15 mouse cellular contexts compared by ENCODE assay signal in the genomic region with DNA sequence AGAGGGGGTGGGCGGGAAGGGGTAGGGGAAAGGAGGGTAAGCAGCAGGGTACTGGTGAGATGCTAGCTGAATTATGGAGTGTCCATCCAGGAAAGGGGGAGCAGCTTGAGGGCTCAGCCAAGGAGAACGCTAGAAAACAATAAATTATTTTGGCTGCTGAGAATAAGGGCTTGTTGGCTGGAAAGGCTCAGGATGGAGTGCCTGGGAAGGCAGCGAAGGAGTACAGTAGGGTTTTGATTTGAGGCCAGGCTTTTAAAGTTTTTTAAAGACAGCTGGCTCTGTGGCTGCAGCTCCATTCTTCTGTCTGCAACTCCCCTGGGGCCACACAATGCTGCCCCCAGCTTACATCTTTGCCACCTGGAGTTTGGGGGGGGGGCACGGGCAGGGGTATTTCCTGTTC. TPM values are rescaled to one million over a fixed set of nuclear protein-coding genes. Genes with fewer than 3 reads are reported as not detected.
DNase-seq lines count a peak whose midpoint lies in the region; ATAC-seq lines count a peak whose summit lies in the region.
"Had no signal": no experiment of that assay in that cellular context is flagged by ENCODE, and none has a peak within 500 bp of the region (broad histone marks: within the 10 kb centered on the region; RNA-seq: fewer than 3 reads in every experiment).

No protein-coding gene starts in this region.

- peaks cover 18% of the 10 kb centered on the region for H3K4me1 ChIP-seq in kidney, embryonic 15.5 days
- H3K4me1 ChIP-seq in intestine, embryonic 15.5 days (replicated peaks): 0 out of 2 replicates have a peak, but pooled peaks cover 7% of the 10 kb centered on the region
- H3K4me1 ChIP-seq in midbrain, embryonic 16.5 days (ENCODE audit: control insufficient read depth, insufficient read depth, low read length): peaks cover 4% of the 10 kb centered on the region
- H3K4me1 ChIP-seq: heart, embryonic 12.5 days had no signal

- H3K9ac ChIP-seq in kidney, embryonic 15.5 days: no peak overlapping the region
- no peak overlapping the region for H3K9ac ChIP-seq in intestine, embryonic 15.5 days
- H3K9ac ChIP-seq in midbrain, embryonic 16.5 days (ENCODE audit: low read depth, low read length): no peak overlapping the region
- H3K9ac ChIP-seq: heart, embryonic 12.5 days had no signal

- H3K27ac ChIP-seq in kidney, embryonic 15.5 days: no peak overlapping the region
- no peak overlapping the region for H3K27ac ChIP-seq in intestine, embryonic 15.5 days
- H3K27ac ChIP-seq in midbrain, embryonic 16.5 days (ENCODE audit: low read length): no peak overlapping the region

- WGBS in kidney, embryonic 15.5 days: 15% methylated on average over 4 of the region's 4 CpGs
- WGBS in intestine, embryonic 15.5 days: 30% methylated on average over 4 of the region's 4 CpGs
- WGBS in midbrain, embryonic 16.5 days: 38% methylated on average over 4 of the region's 4 CpGs

- peak; percentile 36; the same call in 1 of the 2 replicates for ATAC-seq in kidney, embryonic 15.5 days (replicated peaks; ENCODE audit: low FRiP score)
- ATAC-seq in intestine, embryonic 15.5 days: peak; percentile 25; the same call in 1 of the 2 replicates
- no peak for ATAC-seq in midbrain, embryonic 16.5 days

- H3K4me3 ChIP-seq in kidney, embryonic 15.5 days (replicated peaks): no peak overlapping the region
- no peak overlapping the region for H3K4me3 ChIP-seq in intestine, embryonic 15.5 days (replicated peaks)
- H3K4me3 ChIP-seq in midbrain, embryonic 16.5 days (ENCODE audit: low read depth, low read length): no peak overlapping the region
- H3K4me3 ChIP-seq: heart, embryonic 12.5 days had no signal

- H3K27me3 ChIP-seq in kidney, embryonic 15.5 days: no peaks in the 10 kb centered on the region
- no peaks in the 10 kb centered on the region for H3K27me3 ChIP-seq in intestine, embryonic 15.5 days (replicated peaks)
- H3K27me3 ChIP-seq in midbrain, embryonic 16.5 days (ENCODE audit: control insufficient read depth, insufficient read depth, low read depth, low read length): no peaks in the 10 kb centered on the region
- H3K27me3 ChIP-seq: heart, embryonic 12.5 days had no signal

- peak overlapping the region; percentile 42 for H3K4me2 ChIP-seq in kidney, embryonic 15.5 days
- H3K4me2 ChIP-seq in intestine, embryonic 15.5 days (replicated peaks): peak overlapping the region; percentile 26; the same call in 1 of the 2 replicates
- peak overlapping the region; percentile 29; the same call in 1 of the 2 replicates for H3K4me2 ChIP-seq in midbrain, embryonic 16.5 days (ENCODE audit: low read length)
- H3K4me2 ChIP-seq: heart, embryonic 12.5 days had no signal

- H3K36me3 ChIP-seq in kidney, embryonic 15.5 days: no peaks in the 10 kb centered on the region
- H3K36me3 ChIP-seq in intestine, embryonic 15.5 days: no peaks in the 10 kb centered on the region
- H3K36me3 ChIP-seq in midbrain, embryonic 16.5 days (ENCODE audit: control insufficient read depth, insufficient read depth, low read length): no peaks in the 10 kb centered on the region
- H3K36me3 ChIP-seq: heart, embryonic 12.5 days had no signal

- H3K9me3 ChIP-seq in kidney, embryonic 15.5 days (replicated peaks): no peaks in the 10 kb centered on the region
- H3K9me3 ChIP-seq in intestine, embryonic 15.5 days: no peaks in the 10 kb centered on the region
- no peaks in the 10 kb centered on the region for H3K9me3 ChIP-seq in midbrain, embryonic 16.5 days (replicated peaks; ENCODE audit: control insufficient read depth, low read length, poor library complexity, severe bottlenecking)
- H3K9me3 ChIP-seq: heart, embryonic 12.5 days had no signal

- peak; percentile 4 for DNase-seq in embryo, embryonic 10.5 days (ENCODE audit: low spot score)
- no peak for DNase-seq in embryo, embryonic 9.5 days (ENCODE audit: extremely low spot score)
- no peak for DNase-seq in kidney, adult 11 months
- DNase-seq in adrenal gland, postnatal 25 days: no peak
- DNase-seq in liver: no peak
- DNase-seq: adrenal gland, postnatal 36 days; cerebellum, adult 11 months; gastrocnemius, postnatal 36 days; lung, adult 2 months; right cerebral cortex, adult 18-20 months had no signal

RNA-seq across cellular contexts. Expression of a gene that starts 44.0 kb away (rescaled TPM):
- polyA plus RNA-seq in kidney, embryonic 15.5 days (2015; fragmentation: Nextera tagmentation; extraction: Ambion mirVana): 2.6 and 3.3 TPM in 2 replicates
- polyA plus RNA-seq in intestine, embryonic 15.5 days (2015; fragmentation: Nextera tagmentation; extraction: Ambion mirVana): 2.5 and 2.7 TPM in 2 replicates
- polyA plus RNA-seq in midbrain, embryonic 16.5 days (2015; fragmentation: Nextera tagmentation; extraction: Ambion mirVana): 2.2 and 2.5 TPM in 2 replicates
- 9.8 and 18.3 TPM in 2 replicates for total RNA-seq in adrenal gland, postnatal 25 days (2021)
- total RNA-seq: neutrophil, adult 5-6 weeks had no signal
